Mouse (Mus musculus): ENCODE measurements around the gene Bod1l.
A peak's percentile ranks its signal among the peaks of the same experiment; 100 is the strongest.

The Bod1l gene

GRCm38 (mm10) chr5:41844147-41844529 lies at the start of gene Bod1l:
Gene Bod1l, minus strand, starts transcription at chr5:41844315.
- peak; percentile 90 to 92 for DNase-seq (ENCODE audit: low read depth in 2 of 2, low spot score in 2 of 2)

GRCm38 (mm10) chr5:41893351-41893750 lies 49.2 kb upstream of the Bod1l start:
- DNase-seq (ENCODE audit: low read depth in 2 of 2, low spot score in 2 of 2), result no peak

- no peak for DNase-seq (ENCODE audit: low read depth in 2 of 2, low spot score in 2 of 2)
Measured at GRCm38 (mm10) chr5:41890871-41891270, 46.8 kb upstream of the Bod1l start.

GRCm38 (mm10) chr5:41889245-41889849 lies 45.2 kb upstream of the Bod1l start:
- no peak for DNase-seq (ENCODE audit: low read depth in 2 of 2, low spot score in 2 of 2)

- DNase-seq (ENCODE audit: low read depth in 2 of 2, low spot score in 2 of 2), result no peak
Measured at GRCm38 (mm10) chr5:41888834-41889233, 44.7 kb upstream of the Bod1l start.

GRCm38 (mm10) chr5:41887738-41888137 lies 43.6 kb upstream of the Bod1l start:
- DNase-seq (ENCODE audit: low read depth in 2 of 2, low spot score in 2 of 2), result peak; percentile 14 to 35

- peak in 1 of 2 experiments; percentile 25 for DNase-seq (ENCODE audit: low read depth in 2 of 2, low spot score in 2 of 2)
Measured at GRCm38 (mm10) chr5:41884563-41884962, 40.4 kb upstream of the Bod1l start.

GRCm38 (mm10) chr5:41871164-41871563 lies 27.0 kb upstream of the Bod1l start:
- no peak for DNase-seq (ENCODE audit: low read depth in 2 of 2, low spot score in 2 of 2)

GRCm38 (mm10) chr5:41855781-41856180 lies 11.7 kb upstream of the Bod1l start:
- no peak for DNase-seq (ENCODE audit: low read depth in 2 of 2, low spot score in 2 of 2)

GRCm38 (mm10) chr5:41845558-41845937 lies 1.4 kb upstream of the Bod1l start:
- no peak for DNase-seq (ENCODE audit: low read depth in 2 of 2, low spot score in 2 of 2)

GRCm38 (mm10) chr5:41844820-41845557 lies 874 bp upstream of the Bod1l start:
- DNase-seq (ENCODE audit: low read depth in 2 of 2, low spot score in 2 of 2), result peak; percentile 11 to 28

- peak in 1 of 2 experiments; percentile 10 for DNase-seq (ENCODE audit: low read depth in 2 of 2, low spot score in 2 of 2)
Measured at GRCm38 (mm10) chr5:41843419-41844146, 532 bp downstream of the Bod1l start.

GRCm38 (mm10) chr5:41842681-41843080 lies 1.4 kb downstream of the Bod1l start:
- DNase-seq (ENCODE audit: low read depth in 2 of 2, low spot score in 2 of 2), result no peak

GRCm38 (mm10) chr5:41841735-41842134 lies 2.4 kb downstream of the Bod1l start:
- peak; percentile 25 to 35 for DNase-seq (ENCODE audit: low read depth in 2 of 2, low spot score in 2 of 2)

- DNase-seq (ENCODE audit: low read depth in 2 of 2, low spot score in 2 of 2), result no peak
Measured at GRCm38 (mm10) chr5:41830100-41830499, 14.0 kb downstream of the Bod1l start.

GRCm38 (mm10) chr5:41821158-41821557 lies 23.0 kb downstream of the Bod1l start:
- no peak for DNase-seq (ENCODE audit: low read depth in 2 of 2, low spot score in 2 of 2)

GRCm38 (mm10) chr5:41820530-41820929 lies 23.6 kb downstream of the Bod1l start:
- DNase-seq (ENCODE audit: low read depth in 2 of 2, low spot score in 2 of 2), result no peak

GRCm38 (mm10) chr5:41812516-41812915 lies 31.6 kb downstream of the Bod1l start:
- no peak for DNase-seq (ENCODE audit: low read depth in 2 of 2, low spot score in 2 of 2)

- DNase-seq (ENCODE audit: low read depth in 2 of 2, low spot score in 2 of 2), result no peak
Measured at GRCm38 (mm10) chr5:41811279-41811678, 32.8 kb downstream of the Bod1l start.

GRCm38 (mm10) chr5:41807383-41807782 lies 36.7 kb downstream of the Bod1l start:
- no peak for DNase-seq (ENCODE audit: low read depth in 2 of 2, low spot score in 2 of 2)

- DNase-seq (ENCODE audit: low read depth in 2 of 2, low spot score in 2 of 2), result no peak
Measured at GRCm38 (mm10) chr5:41806176-41806575, 37.9 kb downstream of the Bod1l start.

GRCm38 (mm10) chr5:41805085-41805484 lies 39.0 kb downstream of the Bod1l start:
- DNase-seq (ENCODE audit: low read depth in 2 of 2, low spot score in 2 of 2), result no peak

All from CD8-positive naive resting alpha-beta T cell, adult 2 months (primary cell).